Mouse (Mus musculus) CH12F3 (cell line): Measurements from ENCODE around the gene Gemin7.

Experiments used
- in situ Hi-C: fragments of 300-500 bp; cut with MboI; formaldehyde crosslinking; loops from 2 replicates; pipeline ENCODE4 v1.14.3; 2020; ENCODE audit warnings: low sequenced_read_pairs

Gemin7 gene

GRCm38 (mm10) chr7:19551634-19552033 lies 25.8 kb downstream of the Gemin7 start:
- in situ Hi-C loops: no loop called here

GRCm38 (mm10) chr7:19549394-19549793 lies 28.0 kb downstream of the Gemin7 start:
- in situ Hi-C loops: no loop called here

GRCm38 (mm10) chr7:19547344-19547969 lies 29.9 kb downstream of the Gemin7 start:
- in situ Hi-C loops: no loop called here

GRCm38 (mm10) chr7:19546007-19546406 lies 31.4 kb downstream of the Gemin7 start:
- in situ Hi-C loops: no loop called here

GRCm38 (mm10) chr7:19543584-19543983 lies 33.8 kb downstream of the Gemin7 start:
- in situ Hi-C loops: no loop called here

- in situ Hi-C loops: no loop called here
These were observed 35.2 kb downstream of the Gemin7 start for GRCm38 (mm10) chr7:19542155-19542691.

- in situ Hi-C loops: no loop called here
These were observed 35.7 kb downstream of the Gemin7 start for GRCm38 (mm10) chr7:19541681-19542154.

- in situ Hi-C loops: no loop called here
These were observed 36.4 kb downstream of the Gemin7 start for GRCm38 (mm10) chr7:19540771-19541566.

GRCm38 (mm10) chr7:19534676-19535075 lies 42.7 kb downstream of the Gemin7 start:
- in situ Hi-C loops: no loop called here

GRCm38 (mm10) chr7:19532240-19532639 lies 45.2 kb downstream of the Gemin7 start:
- in situ Hi-C loops: no loop called here

- in situ Hi-C loops: no loop called here
These were observed 46.3 kb downstream of the Gemin7 start for GRCm38 (mm10) chr7:19531077-19531476.

- in situ Hi-C loops: loop anchor here (10.0 kb wide), 1 partner anchor 60 kb away; the partner anchor contains the start of gene Exoc3l2
These were observed 52.3 kb downstream of the Gemin7 start for GRCm38 (mm10) chr7:19525105-19525481.

- in situ Hi-C loops: loop anchor here (10.0 kb wide), 1 partner anchor 60 kb away; the partner anchor contains the start of gene Exoc3l2
These were observed 52.8 kb downstream of the Gemin7 start for GRCm38 (mm10) chr7:19524420-19525104.

GRCm38 (mm10) chr7:19523757-19524419 lies 53.5 kb downstream of the Gemin7 start:
- in situ Hi-C loops: loop anchor here (10.0 kb wide), 1 partner anchor 59 kb away; the partner anchor contains the start of gene Exoc3l2

- in situ Hi-C loops: loop anchor here (10.0 kb wide), 1 partner anchor 58 kb away; the partner anchor contains the start of gene Exoc3l2
These were observed 54.2 kb downstream of the Gemin7 start for GRCm38 (mm10) chr7:19523017-19523756.

- in situ Hi-C loops: loop anchor here (10.0 kb wide), 1 partner anchor 55 kb away; the partner anchor contains the start of gene Exoc3l2
These were observed 57.4 kb downstream of the Gemin7 start for GRCm38 (mm10) chr7:19520032-19520431.

GRCm38 (mm10) chr7:19517652-19518365 lies 59.6 kb downstream of the Gemin7 start, which contains the start of gene Nkpd1:
TSS of gene Nkpd1 (plus strand) at chr7:19517838.
- in situ Hi-C loops: no loop called here
